Mouse (Mus musculus): ENCODE results near the gene Spn.

Spn gene

GRCm38 (mm10) chr7:127140623-127141404 is 3.2 kb upstream of the Spn start:
- DNase-seq (ENCODE audit: low spot score), result no peak

GRCm38 (mm10) chr7:127139562-127139961 is 1.9 kb upstream of the Spn start:
- no peak for DNase-seq (ENCODE audit: low spot score)

- no peak for DNase-seq (ENCODE audit: low spot score)
Measured at GRCm38 (mm10) chr7:127139100-127139499, 1.5 kb upstream of the Spn start.

GRCm38 (mm10) chr7:127136181-127137071 is 1.2 kb downstream of the Spn start:
- DNase-seq (ENCODE audit: low spot score), result no peak

- no peak for DNase-seq (ENCODE audit: low spot score)
Measured at GRCm38 (mm10) chr7:127134821-127135447, 2.7 kb downstream of the Spn start.

- DNase-seq (ENCODE audit: low spot score), result no peak
Measured at GRCm38 (mm10) chr7:127133125-127133524, 4.5 kb downstream of the Spn start.

- no peak for DNase-seq (ENCODE audit: low spot score)
Measured at GRCm38 (mm10) chr7:127129638-127130037, 8.0 kb downstream of the Spn start.

GRCm38 (mm10) chr7:127121911-127122270 is 15.7 kb downstream of the Spn start, which contains the start of gene Qprt:
Gene Qprt, minus strand, starts transcription at chr7:127122226.
- DNase-seq (ENCODE audit: low spot score), result no peak

- no peak for DNase-seq (ENCODE audit: low spot score)
Measured at GRCm38 (mm10) chr7:127121061-127121910, 16.3 kb downstream of the Spn start.

- no peak for DNase-seq (ENCODE audit: low spot score)
Measured at GRCm38 (mm10) chr7:127118671-127119445, 18.8 kb downstream of the Spn start.

- DNase-seq (ENCODE audit: low spot score), result no peak
Measured at GRCm38 (mm10) chr7:127117948-127118347, 19.7 kb downstream of the Spn start.

GRCm38 (mm10) chr7:127116331-127116935 is 21.2 kb downstream of the Spn start:
- DNase-seq (ENCODE audit: low spot score), result no peak

GRCm38 (mm10) chr7:127114920-127115319 is 22.7 kb downstream of the Spn start:
- DNase-seq (ENCODE audit: low spot score), result no peak

GRCm38 (mm10) chr7:127113614-127114259 is 23.9 kb downstream of the Spn start:
- no peak for DNase-seq (ENCODE audit: low spot score)

- no peak for DNase-seq (ENCODE audit: low spot score)
Measured at GRCm38 (mm10) chr7:127112921-127113597, 24.6 kb downstream of the Spn start.

- DNase-seq (ENCODE audit: low spot score), result no peak
Measured at GRCm38 (mm10) chr7:127112251-127112841, 25.3 kb downstream of the Spn start.

- DNase-seq (ENCODE audit: low spot score), result peak; percentile 45
Measured at GRCm38 (mm10) chr7:127111461-127111860, 26.2 kb downstream of the Spn start.

GRCm38 (mm10) chr7:127110239-127111007 is 27.2 kb downstream of the Spn start:
- DNase-seq (ENCODE audit: low spot score), result peak; percentile 56
